Mouse (Mus musculus) limb, embryonic 15.5 days (tissue): Measurements from ENCODE around the gene Scn11a. TPM values are rescaled to one million over a fixed set of nuclear protein-coding genes. Genes with fewer than 3 reads are reported as not detected.

ENCODE experiments used
- ATAC-seq: fragments of 200-750 bp; cut with Nextera tagmentation; 2 replicates; pipeline ENCODE4 v1.8.0; 2017; ENCODE audit warnings: low read depth, moderate TSS enrichment; ENCODE audit not compliant: insufficient number of reproducible peaks, low FRiP score, low TSS enrichment
- H3K27ac ChIP-seq: fragments of 300-500 bp; sonication (generic); 2 replicates; pipeline ENCODE4 v1.5.1; 2015; ENCODE audit warnings: moderate library complexity, mild to moderate bottlenecking, inconsistent platforms
- H3K27me3 ChIP-seq: fragments of 300-500 bp; sonication (generic); 2 replicates; pipeline ENCODE4 v1.6.1; 2015; ENCODE audit warnings: inconsistent platforms
- H3K36me3 ChIP-seq: fragments of 300-500 bp; sonication (generic); 2 replicates; pipeline ENCODE4 v1.6.1; 2015; ENCODE audit warnings: inconsistent platforms
- H3K4me1 ChIP-seq: fragments of 300-500 bp; sonication (generic); 2 replicates; pipeline ENCODE4 v1.6.1; 2015; ENCODE audit warnings: inconsistent platforms
- H3K4me2 ChIP-seq: fragments of 300-500 bp; sonication (generic); 2 replicates; pipeline ENCODE4 v1.6.1; 2015; ENCODE audit warnings: mild to moderate bottlenecking, inconsistent platforms
- H3K4me3 ChIP-seq: fragments of 300-500 bp; sonication (generic); 2 replicates; pipeline ENCODE4 v1.5.1; 2015; ENCODE audit warnings: mild to moderate bottlenecking, inconsistent platforms
- H3K9ac ChIP-seq: fragments of 300-500 bp; sonication (generic); 2 replicates; pipeline ENCODE4 v1.6.1; 2015; ENCODE audit warnings: inconsistent platforms
- H3K9me3 ChIP-seq: fragments of 300-500 bp; sonication (generic); 2 replicates; pipeline ENCODE4 v1.6.1; 2016; ENCODE audit warnings: inconsistent platforms
- WGBS: fragments of 180-500 bp; shearing (Covaris S2); methylation state at CpG from one replicate; pipeline ENCODE4 v1.1.7; 2015; 5-methylcytosine and 5-hydroxymethylcytosine counted together
- polyA plus RNA-seq: library from polyadenylated mRNA; unstranded; fragments of >200 nt; fragmentation: Nextera tagmentation; extraction: Ambion mirVana; gene quantifications from 2 replicates; pipeline ENCODE4 v1.2.1, GENCODE M21; 2015

Scn11a gene
- 0.09 TPM in 1 of 2 replicates, not detected in the other for polyA plus RNA-seq

DNA sequence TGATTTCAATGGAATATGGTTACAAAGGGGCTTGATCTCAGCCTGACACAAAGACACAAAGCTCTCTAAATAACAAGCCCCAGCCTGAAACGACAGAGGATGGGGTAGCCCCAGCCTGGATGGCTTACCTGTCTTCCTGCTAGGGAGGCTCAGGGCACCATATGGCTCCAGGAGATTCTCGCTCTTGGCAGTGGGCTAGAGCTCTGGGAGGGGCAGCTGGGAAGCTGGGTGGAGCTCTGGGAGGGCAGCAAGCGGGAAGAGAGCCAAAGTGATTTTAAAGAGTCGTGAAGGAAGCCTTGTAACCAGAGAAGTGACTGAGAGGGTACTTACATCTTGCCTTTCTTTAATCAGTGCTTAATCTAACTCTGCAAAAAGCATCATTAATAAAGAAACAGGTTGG lies at the start of gene Scn11a:
TSS of gene Scn11a (minus strand) at position 160 of the 400 bp plus-strand sequence.
- no peak within 1 kb of the TSS for H3K4me3 ChIP-seq
- no peak for ATAC-seq
- no peaks in the 10 kb centered on the region for H3K36me3 ChIP-seq
- peaks cover 10% of the 10 kb centered on the region; the same call in 1 of the 2 replicates for H3K4me1 ChIP-seq
- no peak within 1 kb of the TSS for H3K4me2 ChIP-seq
- no peak within 1 kb of the TSS for H3K9ac ChIP-seq
- no peaks in the 10 kb centered on the region for H3K27me3 ChIP-seq
- no peak within 1 kb of the TSS for H3K27ac ChIP-seq
- H3K9me3 ChIP-seq = no peaks in the 10 kb centered on the region
- 20% methylated on average over 4 of the region's 4 CpGs for WGBS

- no peak overlapping the region for H3K9ac ChIP-seq
- no peaks in the 10 kb centered on the region for H3K27me3 ChIP-seq
- H3K4me1 ChIP-seq = 0 out of 2 replicates have a peak, but pooled peaks cover 2% of the 10 kb centered on the region
- no peak overlapping the region for H3K27ac ChIP-seq
- H3K4me2 ChIP-seq = no peak overlapping the region
- 70% methylated on average over 8 of the region's 8 CpGs for WGBS
- no peaks in the 10 kb centered on the region for H3K9me3 ChIP-seq
- no peaks in the 10 kb centered on the region for H3K36me3 ChIP-seq
- no peak for ATAC-seq
- H3K4me3 ChIP-seq = no peak overlapping the region
Observed at GRCm38 (mm10) chr9:119854170-119854569, 28.9 kb upstream of the Scn11a start.

DNA sequence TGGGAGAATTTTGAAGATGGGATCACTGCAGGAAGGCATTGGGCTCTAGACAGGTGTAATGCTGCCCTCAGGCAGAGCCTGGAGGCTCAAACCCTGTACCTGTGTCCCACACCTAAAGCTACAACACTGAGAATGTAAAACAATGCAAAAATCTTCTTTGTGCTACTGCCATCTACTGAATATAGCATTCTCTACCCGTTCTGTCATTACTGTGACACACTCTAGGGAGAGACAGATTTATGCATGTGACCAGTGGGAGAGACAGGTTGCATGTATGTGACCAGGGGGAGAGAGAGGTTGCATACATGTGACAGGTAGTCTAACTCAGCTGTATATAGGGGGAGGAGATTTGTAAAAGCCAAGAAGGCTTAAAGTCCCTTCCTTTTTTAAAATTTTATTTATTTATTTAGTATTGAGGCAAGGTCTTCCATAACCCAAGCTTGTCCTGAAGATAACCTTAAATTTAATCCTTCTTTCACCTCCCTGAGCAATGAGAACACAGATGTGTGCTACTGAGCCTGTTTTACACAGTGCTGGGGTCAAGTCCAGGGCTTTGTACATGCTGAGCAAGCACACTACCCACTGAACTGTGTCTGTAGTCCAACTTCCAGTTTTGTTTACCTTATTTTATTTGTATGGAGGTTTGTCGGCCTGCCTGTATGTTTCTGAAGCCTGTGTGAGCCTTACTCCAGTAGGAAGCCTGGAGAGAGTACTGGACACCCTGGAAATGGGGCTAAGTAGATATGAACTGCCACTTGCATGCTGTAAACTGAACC lies 28.0 kb upstream of the Scn11a start:
- Histone ChIP-seq H3K27ac (no peak overlapping the region), H3K36me3 (no peaks in the 10 kb centered on the region), H3K9ac (no peak overlapping the region), H3K9me3 (no peaks in the 10 kb centered on the region), H3K4me1 (0 out of 2 replicates have a peak, but pooled peaks cover 8% of the 10 kb centered on the region), H3K27me3 (no peaks in the 10 kb centered on the region), H3K4me3 (no peak overlapping the region), H3K4me2 (no peak overlapping the region)
- 70% methylated on average over 2 of the region's 2 CpGs for WGBS
- ATAC-seq = no peak

DNA sequence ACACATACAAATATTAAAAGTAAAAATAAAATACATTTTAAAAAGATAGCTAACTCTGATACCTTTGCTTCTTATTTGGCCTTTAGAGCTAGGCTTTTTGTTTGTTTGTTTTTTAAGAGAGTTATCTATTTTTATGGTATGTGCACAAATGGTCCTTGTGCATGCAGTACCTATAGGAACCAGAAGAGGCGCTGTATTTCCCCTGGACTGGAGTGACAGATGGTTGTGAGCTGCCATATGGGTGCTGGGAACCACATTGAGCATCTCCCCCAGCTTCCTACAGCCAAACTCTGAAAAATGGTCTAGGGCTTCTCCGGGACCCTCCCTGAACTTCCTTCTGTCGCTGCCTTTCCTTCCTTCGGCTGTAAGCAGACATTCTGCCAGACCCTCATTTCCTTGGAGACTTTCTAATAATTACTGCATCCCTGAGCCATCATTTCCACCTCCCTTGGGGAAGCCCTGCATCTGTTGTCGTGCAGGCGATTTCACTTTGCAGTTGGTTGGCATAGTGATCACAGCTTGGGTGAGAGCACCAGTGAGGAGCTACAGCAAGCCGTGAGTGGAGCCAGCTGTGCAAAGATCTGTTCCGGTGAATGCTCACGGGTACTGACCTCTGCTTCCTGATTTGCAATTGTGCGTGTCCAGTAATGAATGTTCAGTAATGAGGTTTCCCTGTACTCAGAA lies 27.2 kb upstream of the Scn11a start:
- 60% methylated on average over 10 of the region's 10 CpGs for WGBS
- no peak overlapping the region for H3K27ac ChIP-seq
- no peak for ATAC-seq
- H3K9ac ChIP-seq = no peak overlapping the region
- H3K36me3 ChIP-seq = no peaks in the 10 kb centered on the region
- H3K27me3 ChIP-seq = peaks cover under 1% of the 10 kb centered on the region; the same call in 1 of the 2 replicates
- H3K4me1 ChIP-seq = 0 out of 2 replicates have a peak, but pooled peaks cover 8% of the 10 kb centered on the region
- H3K4me3 ChIP-seq = no peak overlapping the region
- no peaks in the 10 kb centered on the region for H3K9me3 ChIP-seq
- H3K4me2 ChIP-seq = no peak overlapping the region

DNA sequence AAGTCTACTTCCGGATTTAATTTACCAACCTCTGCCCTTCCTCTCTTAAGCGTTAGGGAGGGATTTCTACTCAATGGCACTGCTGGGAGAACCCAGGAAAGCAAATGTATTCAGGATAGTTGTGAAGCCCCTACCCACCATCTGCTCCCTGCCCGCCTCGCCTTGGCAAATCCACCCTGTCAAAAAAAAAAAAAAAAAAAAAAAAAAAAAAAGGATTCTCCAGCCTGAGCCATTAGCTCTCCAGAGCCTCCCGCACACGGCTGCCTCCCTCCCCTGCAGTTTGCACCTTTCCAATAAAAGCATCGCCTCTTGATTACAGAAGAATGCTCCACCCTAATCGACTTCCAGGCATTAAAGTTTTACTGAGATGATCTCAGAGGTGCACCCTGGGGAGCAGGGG lies 24.0 kb upstream of the Scn11a start:
- Histone ChIP-seq H3K36me3 (no peaks in the 10 kb centered on the region), H3K9ac (no peak overlapping the region), H3K4me1 (0 out of 2 replicates have a peak, but pooled peaks cover 8% of the 10 kb centered on the region), H3K27ac (no peak overlapping the region), H3K27me3 (peaks cover 4% of the 10 kb centered on the region; the same call in 1 of the 2 replicates), H3K9me3 (no peaks in the 10 kb centered on the region), H3K4me2 (no peak overlapping the region), H3K4me3 (no peak overlapping the region)
- no peak for ATAC-seq
- WGBS = 20% methylated on average over 8 of the region's 8 CpGs

DNA sequence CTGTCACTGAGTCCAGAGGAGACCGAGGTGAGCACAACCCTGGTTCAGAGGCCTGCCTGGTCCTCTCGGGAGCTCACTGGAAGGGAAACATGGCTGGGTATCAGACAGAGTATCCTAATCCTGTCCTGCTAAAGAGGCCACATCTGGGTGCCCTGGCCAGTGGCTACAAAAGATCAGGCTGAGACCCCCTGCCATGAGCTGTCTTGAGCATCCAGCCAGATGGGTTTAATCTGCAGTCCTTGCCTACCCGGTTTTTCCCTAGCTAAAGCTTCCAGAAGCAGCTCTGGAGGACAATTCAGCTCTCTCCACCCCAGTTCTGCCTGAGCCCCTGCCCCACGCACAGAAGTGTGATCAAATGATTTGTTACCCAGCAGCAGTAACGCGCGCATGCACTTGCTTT lies 23.4 kb upstream of the Scn11a start:
- H3K27me3 ChIP-seq = peaks cover 4% of the 10 kb centered on the region; the same call in 1 of the 2 replicates
- no peak overlapping the region for H3K27ac ChIP-seq
- no peaks in the 10 kb centered on the region for H3K36me3 ChIP-seq
- H3K4me3 ChIP-seq = no peak overlapping the region
- H3K9ac ChIP-seq = no peak overlapping the region
- no peak overlapping the region for H3K4me2 ChIP-seq
- 35% methylated on average over 7 of the region's 7 CpGs for WGBS
- H3K9me3 ChIP-seq = no peaks in the 10 kb centered on the region
- H3K4me1 ChIP-seq = 0 out of 2 replicates have a peak, but pooled peaks cover 8% of the 10 kb centered on the region
- ATAC-seq = no peak

GRCm38 (mm10) chr9:119847187-119847586 lies 21.9 kb upstream of the Scn11a start:
- Histone ChIP-seq H3K9ac (no peak overlapping the region), H3K9me3 (no peaks in the 10 kb centered on the region), H3K36me3 (no peaks in the 10 kb centered on the region), H3K4me2 (no peak overlapping the region), H3K4me1 (0 out of 2 replicates have a peak, but pooled peaks cover 11% of the 10 kb centered on the region), H3K27ac (no peak overlapping the region), H3K4me3 (no peak overlapping the region), H3K27me3 (peaks cover 4% of the 10 kb centered on the region; the same call in 1 of the 2 replicates)
- WGBS = 66% methylated on average over 6 of the region's 6 CpGs
- no peak for ATAC-seq

GRCm38 (mm10) chr9:119844724-119845123 lies 19.5 kb upstream of the Scn11a start:
- 17% methylated on average over 5 of the region's 5 CpGs for WGBS
- H3K4me2 ChIP-seq = no peak overlapping the region

DNA sequence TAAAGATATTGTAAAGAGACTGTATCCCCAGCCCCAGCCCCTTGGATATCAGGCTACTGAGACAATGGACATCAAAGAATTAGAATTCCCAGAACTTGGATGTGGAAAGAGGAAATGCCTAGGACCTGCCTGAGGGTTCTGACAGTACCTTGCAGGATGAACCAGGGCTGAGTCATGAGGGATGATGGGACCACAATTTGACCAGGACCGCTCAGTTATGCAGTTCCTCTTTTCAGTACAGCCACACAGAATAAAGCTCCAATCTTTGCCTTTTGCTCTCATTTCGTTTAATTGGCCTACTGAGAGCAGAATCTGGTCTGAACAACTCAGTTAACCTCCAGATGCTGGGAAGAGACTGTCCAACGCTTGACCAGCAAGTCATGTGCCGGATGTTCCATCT lies 18.3 kb upstream of the Scn11a start:
- H3K27me3 ChIP-seq = peaks cover 4% of the 10 kb centered on the region; the same call in 1 of the 2 replicates
- H3K9ac ChIP-seq = no peak overlapping the region
- no peak overlapping the region for H3K4me3 ChIP-seq
- WGBS = 66% methylated on average over 4 of the region's 4 CpGs
- no peaks in the 10 kb centered on the region for H3K9me3 ChIP-seq
- no peak for ATAC-seq
- H3K36me3 ChIP-seq = no peaks in the 10 kb centered on the region
- 0 out of 2 replicates have a peak, but pooled peaks cover 4% of the 10 kb centered on the region for H3K4me1 ChIP-seq
- H3K4me2 ChIP-seq = no peak overlapping the region
- H3K27ac ChIP-seq = no peak overlapping the region

More at GRCm38 (mm10) chr9:119844724-119845123, 19.5 kb upstream of the Scn11a start:
- Histone ChIP-seq H3K27ac (no peak overlapping the region), H3K4me1 (0 out of 2 replicates have a peak, but pooled peaks cover 12% of the 10 kb centered on the region), H3K9ac (no peak overlapping the region), H3K4me3 (no peak overlapping the region), H3K9me3 (no peaks in the 10 kb centered on the region), H3K36me3 (no peaks in the 10 kb centered on the region), H3K27me3 (peaks cover 4% of the 10 kb centered on the region; the same call in 1 of the 2 replicates)
- ATAC-seq = no peak

GRCm38 (mm10) chr9:119842541-119843169 lies 17.4 kb upstream of the Scn11a start:
- H3K9me3 ChIP-seq = no peaks in the 10 kb centered on the region
- H3K4me1 ChIP-seq = 0 out of 2 replicates have a peak, but pooled peaks cover 4% of the 10 kb centered on the region
- H3K27ac ChIP-seq = no peak overlapping the region
- WGBS = 25% methylated on average over 4 of the region's 4 CpGs
- H3K36me3 ChIP-seq = no peaks in the 10 kb centered on the region
- no peak overlapping the region for H3K4me3 ChIP-seq
- H3K27me3 ChIP-seq = peaks cover 4% of the 10 kb centered on the region; the same call in 1 of the 2 replicates
- no peak overlapping the region for H3K9ac ChIP-seq
- H3K4me2 ChIP-seq = no peak overlapping the region
- ATAC-seq = no peak

GRCm38 (mm10) chr9:119842091-119842490 lies 16.8 kb upstream of the Scn11a start:
- H3K9me3 ChIP-seq = no peaks in the 10 kb centered on the region
- H3K36me3 ChIP-seq = no peaks in the 10 kb centered on the region
- ATAC-seq = no peak
- no peak overlapping the region for H3K27ac ChIP-seq
- H3K4me2 ChIP-seq = no peak overlapping the region
- 0 out of 2 replicates have a peak, but pooled peaks cover 4% of the 10 kb centered on the region for H3K4me1 ChIP-seq
- H3K4me3 ChIP-seq = no peak overlapping the region
- 40% methylated on average over 6 of the region's 6 CpGs for WGBS
- no peaks in the 10 kb centered on the region; the same call in 1 of the 2 replicates for H3K27me3 ChIP-seq
- no peak overlapping the region for H3K9ac ChIP-seq
